Mouse (Mus musculus) stomach, postnatal 0 days (tissue): Measurements from ENCODE around the gene Gm1113. TPM values are rescaled to one million over a fixed set of nuclear protein-coding genes. Genes with fewer than 3 reads are reported as not detected.

Experiments
- ATAC-seq: fragments of 200-750 bp; cut with Nextera tagmentation; 2 replicates; pipeline ENCODE4 v1.8.0; 2017; ENCODE audit not compliant: low FRiP score, low TSS enrichment
- DNase-seq: peaks from one replicate; pipeline ENCODE4 v3.0.0-alpha.2; 2016; ENCODE audit warnings: low spot score
- H3K27ac ChIP-seq: fragments of 300-500 bp; sonication (generic); replicated peaks from 2 replicates; pipeline ENCODE4 v1.5.1; 2014; ENCODE audit warnings: mild to moderate bottlenecking, control low read depth
- H3K27me3 ChIP-seq: fragments of 300-500 bp; sonication (generic); 2 replicates; pipeline ENCODE4 v1.6.1; 2014; ENCODE audit warnings: low read length; ENCODE audit not compliant: control insufficient read depth, insufficient read depth
- H3K36me3 ChIP-seq: fragments of 300-500 bp; sonication (generic); 2 replicates; pipeline ENCODE4 v1.6.1; 2014; ENCODE audit warnings: low read length, mixed read lengths; ENCODE audit not compliant: control insufficient read depth, insufficient read depth
- H3K4me1 ChIP-seq: fragments of 300-500 bp; sonication (generic); replicated peaks from 2 replicates; pipeline ENCODE4 v1.6.1; 2014; ENCODE audit warnings: antibody characterized with exemption; ENCODE audit not compliant: control insufficient read depth, insufficient read depth
- H3K4me2 ChIP-seq: fragments of 300-500 bp; sonication (generic); replicated peaks from 2 replicates; pipeline ENCODE4 v1.6.1; 2014; ENCODE audit warnings: low read depth, mild to moderate bottlenecking, control low read depth, moderate library complexity
- H3K4me3 ChIP-seq: fragments of 300-500 bp; sonication (generic); 2 replicates; pipeline ENCODE4 v1.5.1; 2014; ENCODE audit warnings: low read depth, low read length, control low read depth
- H3K9ac ChIP-seq: fragments of 300-500 bp; sonication (generic); 2 replicates; pipeline ENCODE4 v1.6.1; 2014; ENCODE audit warnings: mild to moderate bottlenecking, low read length, control low read depth, mixed read lengths
- H3K9me3 ChIP-seq: fragments of 300-500 bp; sonication (generic); 2 replicates; pipeline ENCODE4 v1.6.1; 2016; ENCODE audit warnings: low read length; ENCODE audit not compliant: control insufficient read depth
- CTCF ChIP-seq: IDR thresholded peaks from 2 replicates; pipeline ENCODE4 v1.5.1; 2016; ENCODE audit warnings: antibody characterized with exemption, low read depth, mild to moderate bottlenecking, moderate library complexity
- EP300 ChIP-seq: optimal IDR thresholded peaks from 2 replicates; pipeline ENCODE3; 2016; ENCODE audit warnings: antibody characterized with exemption
- WGBS: fragments of 180-500 bp; shearing (Covaris S2); extraction: QIAGEN DNeasy Blood & Tissue Kit; methylation state at CpG from one replicate; pipeline ENCODE4 v1.1.7; 2014; 5-methylcytosine and 5-hydroxymethylcytosine counted together
- polyA plus RNA-seq: library from polyadenylated mRNA; unstranded; fragments of >200 nt; fragmentation: Nextera tagmentation; extraction: Ambion mirVana; gene quantifications from 2 replicates; pipeline ENCODE4 v1.2.1, GENCODE M21; 2015

Gm1113 gene
- polyA plus RNA-seq, 1 experiment from 2014 or later: not detected

DNA sequence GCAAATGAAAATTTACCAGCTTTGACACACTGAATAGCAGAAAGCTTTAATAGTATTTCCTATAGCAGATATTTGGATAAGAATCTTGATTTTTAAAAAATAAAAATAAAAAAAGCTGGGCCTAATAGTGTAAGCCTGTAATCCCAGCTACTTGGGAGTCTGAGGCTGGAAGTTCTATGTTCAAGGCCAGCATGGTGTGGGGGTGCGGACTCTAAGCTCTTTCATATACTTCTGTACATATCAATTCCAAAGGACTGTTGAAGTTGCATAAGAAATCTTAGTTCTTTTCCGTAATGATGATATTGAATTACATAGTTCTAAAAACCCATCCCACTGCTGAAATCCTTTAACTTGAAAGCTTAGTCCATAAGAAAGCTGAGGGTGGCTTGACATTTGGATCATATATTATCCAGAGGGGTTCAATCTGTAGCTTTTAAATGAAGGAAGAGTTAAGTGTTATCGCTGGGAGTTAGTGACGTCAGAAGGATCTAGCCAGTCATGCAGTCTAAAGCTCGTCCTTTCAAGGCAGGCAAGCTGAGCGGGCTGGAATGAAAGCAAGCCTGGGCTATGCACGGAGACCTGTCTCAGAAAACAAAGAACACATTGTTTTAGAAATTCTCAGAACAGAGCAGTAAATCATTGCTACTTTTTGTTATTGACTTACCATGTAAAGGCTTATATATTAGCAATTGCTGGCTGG is 24.9 kb downstream of the Gm1113 start:
- peak; percentile 30 for DNase-seq
- Histone ChIP-seq H3K27me3 (no peaks in the 10 kb centered on the region), H3K9me3 (no peaks in the 10 kb centered on the region), H3K27ac (no peak overlapping the region), H3K4me1 (no peaks in the 10 kb centered on the region), H3K4me2 (no peak overlapping the region), H3K9ac (no peak overlapping the region), H3K4me3 (no peak overlapping the region), H3K36me3 (no peaks in the 10 kb centered on the region; the same call in 1 of the 2 replicates)
- ATAC-seq: peak; percentile 89
- no peak for TF ChIP-seq CTCF
- peak; percentile 34 for TF ChIP-seq EP300
- WGBS: 54% methylated on average over 7 of the region's 7 CpGs

GRCm38 (mm10) chr9:35491109-35491866 is 26.8 kb downstream of the Gm1113 start:
- DNase-seq: no peak
- Histone ChIP-seq H3K27me3 (no peaks in the 10 kb centered on the region), H3K27ac (no peak overlapping the region), H3K4me3 (no peak overlapping the region), H3K4me1 (no peaks in the 10 kb centered on the region), H3K9ac (no peak overlapping the region), H3K4me2 (no peak overlapping the region), H3K36me3 (no peaks in the 10 kb centered on the region; the same call in 1 of the 2 replicates), H3K9me3 (no peaks in the 10 kb centered on the region)
- ATAC-seq: no peak
- 78% methylated on average over 11 of the region's 11 CpGs for WGBS
- TF ChIP-seq CTCF (no peak), EP300 (no peak)

DNA sequence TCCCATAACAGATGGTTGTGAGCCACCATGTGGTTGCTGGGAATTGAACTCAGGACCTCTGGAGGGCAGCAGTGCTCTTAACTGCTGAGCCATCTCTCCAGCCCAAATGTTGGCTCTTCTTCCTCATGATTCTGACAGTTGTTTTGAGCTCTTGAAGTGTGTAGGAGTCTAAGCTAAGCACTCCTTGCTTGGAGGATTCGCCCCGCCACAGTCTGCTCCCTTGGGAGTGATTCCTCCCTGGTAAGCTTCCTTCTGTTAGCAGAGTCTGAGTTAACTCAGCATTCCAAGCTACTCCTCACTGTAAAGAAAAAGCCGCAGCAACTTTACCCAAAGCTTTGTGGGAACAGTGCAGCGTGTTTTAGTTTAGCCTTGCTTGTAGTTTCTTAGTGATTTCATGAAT is 29.6 kb downstream of the Gm1113 start:
- Histone ChIP-seq H3K9me3 (no peaks in the 10 kb centered on the region), H3K27me3 (no peaks in the 10 kb centered on the region), H3K27ac (no peak overlapping the region), H3K4me3 (no peak overlapping the region), H3K4me1 (no peaks in the 10 kb centered on the region), H3K9ac (no peak overlapping the region), H3K4me2 (no peak overlapping the region), H3K36me3 (peaks cover 2% of the 10 kb centered on the region)
- DNase-seq (no peak), ATAC-seq (0 out of 2 replicates have a peak, but pooled peaks have one; percentile 21)
- WGBS: 82% methylated on average over 4 of the region's 4 CpGs
- TF ChIP-seq CTCF: no peak
- no peak for TF ChIP-seq EP300

DNA sequence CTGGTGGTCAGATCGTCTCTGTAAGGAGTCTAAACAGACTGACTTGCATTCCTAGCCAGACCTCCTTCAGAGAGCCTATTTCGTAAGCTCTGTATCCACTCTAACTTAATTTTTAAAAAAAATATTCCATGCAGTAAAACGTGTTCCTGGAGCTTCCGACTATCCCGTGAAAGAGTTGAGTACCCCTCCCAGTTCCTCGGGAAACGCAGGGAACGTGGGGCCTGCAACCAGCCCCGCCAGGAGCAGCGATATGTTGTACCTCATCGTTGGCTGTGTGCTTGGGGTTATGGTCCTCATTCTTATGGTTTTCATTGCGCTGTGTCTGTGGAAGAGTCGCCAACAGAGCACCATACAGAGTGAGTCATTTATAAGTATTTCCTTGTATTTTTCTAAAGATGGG is 31.5 kb downstream of the Gm1113 start:
- no peak overlapping the region for H3K9ac ChIP-seq
- H3K4me2 ChIP-seq: no peak overlapping the region
- no peaks in the 10 kb centered on the region for H3K27me3 ChIP-seq
- 70% methylated on average over 13 of the region's 13 CpGs for WGBS
- peaks cover 4% of the 10 kb centered on the region for H3K36me3 ChIP-seq
- no peaks in the 10 kb centered on the region for H3K4me1 ChIP-seq
- TF ChIP-seq EP300 (no peak), CTCF (no peak)
- no peak overlapping the region for H3K27ac ChIP-seq
- no peak for DNase-seq
- H3K4me3 ChIP-seq: no peak overlapping the region
- ATAC-seq: no peak
- H3K9me3 ChIP-seq: no peaks in the 10 kb centered on the region

DNA sequence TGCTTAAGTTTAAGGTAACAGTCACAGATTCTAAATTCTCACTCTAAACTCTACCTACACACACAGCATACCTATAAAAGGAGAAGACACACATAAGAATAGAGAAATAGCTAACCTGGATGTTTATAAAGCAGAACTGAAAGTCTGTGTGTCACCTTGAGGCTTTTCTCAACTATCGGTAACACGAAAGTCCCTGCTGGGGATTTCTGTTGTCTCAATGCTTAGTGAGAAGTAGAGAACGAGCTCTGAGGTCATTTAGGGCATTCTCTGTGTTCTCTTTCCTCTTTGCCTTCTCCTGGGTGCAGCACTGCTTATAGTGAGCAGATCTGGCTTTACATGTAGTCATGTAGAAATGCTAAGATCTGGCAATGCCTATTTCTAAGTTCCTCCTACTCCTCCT is 34.1 kb downstream of the Gm1113 start:
- no peaks in the 10 kb centered on the region for H3K4me1 ChIP-seq
- peaks cover 4% of the 10 kb centered on the region; the same call in 1 of the 2 replicates for H3K36me3 ChIP-seq
- no peak for DNase-seq
- no peaks in the 10 kb centered on the region for H3K27me3 ChIP-seq
- 90% methylated on average over 3 of the region's 3 CpGs for WGBS
- ATAC-seq: no peak
- H3K9ac ChIP-seq: no peak overlapping the region
- H3K4me3 ChIP-seq: no peak overlapping the region
- no peak overlapping the region for H3K27ac ChIP-seq
- H3K9me3 ChIP-seq: no peaks in the 10 kb centered on the region
- TF ChIP-seq CTCF (no peak), EP300 (no peak)
- no peak overlapping the region for H3K4me2 ChIP-seq
